Mouse (Mus musculus) heart, embryonic 16.5 days (tissue): ENCODE measurements around the gene D630045J12Rik. TPM values are rescaled to one million over a fixed set of nuclear protein-coding genes. Genes with fewer than 3 reads are reported as not detected.

Experiments
- ATAC-seq: fragments of 200-750 bp; cut with Nextera tagmentation; replicated peaks from 2 replicates; pipeline ENCODE4 v1.8.0; 2017; ENCODE audit warnings: moderate number of reproducible peaks; ENCODE audit not compliant: insufficient read depth, low FRiP score; ENCODE audit errors: extremely low read depth
- H3K27ac ChIP-seq: fragments of 300-500 bp; sonication (generic); 2 replicates; pipeline ENCODE4 v1.5.1; 2014; ENCODE audit warnings: mild to moderate bottlenecking, low read length, control low read depth, moderate library complexity
- H3K27me3 ChIP-seq: fragments of 300-500 bp; sonication (generic); 2 replicates; pipeline ENCODE4 v1.6.1; 2014; ENCODE audit warnings: low read length, mixed read lengths; ENCODE audit not compliant: control insufficient read depth, insufficient read depth
- H3K36me3 ChIP-seq: fragments of 300-500 bp; sonication (generic); 2 replicates; pipeline ENCODE4 v1.6.1; 2014; ENCODE audit not compliant: control insufficient read depth, insufficient read depth
- H3K4me1 ChIP-seq: fragments of 300-500 bp; sonication (generic); 2 replicates; pipeline ENCODE4 v1.6.1; 2014; ENCODE audit warnings: low read length, mixed read lengths; ENCODE audit not compliant: control insufficient read depth, insufficient read depth
- H3K4me2 ChIP-seq: fragments of 300-500 bp; sonication (generic); 2 replicates; pipeline ENCODE4 v1.6.1; 2014; ENCODE audit warnings: low read depth, mild to moderate bottlenecking, control low read depth, low read length
- H3K4me3 ChIP-seq: fragments of 300-500 bp; sonication (generic); 2 replicates; pipeline ENCODE4 v1.5.1; 2014; ENCODE audit warnings: mild to moderate bottlenecking, control low read depth, low read length
- H3K9ac ChIP-seq: fragments of 300-500 bp; sonication (generic); 2 replicates; pipeline ENCODE4 v1.6.1; 2014; ENCODE audit warnings: low read length, control low read depth
- H3K9me3 ChIP-seq: fragments of 300-500 bp; sonication (generic); replicated peaks from 2 replicates; pipeline ENCODE4 v1.6.1; 2016; ENCODE audit warnings: low read length; ENCODE audit not compliant: control insufficient read depth
- WGBS: fragments of 180-500 bp; shearing (Covaris S2); extraction: QIAGEN DNeasy Blood & Tissue Kit; methylation state at CpG from one replicate; pipeline ENCODE4 v1.1.7; 2014; 5-methylcytosine and 5-hydroxymethylcytosine counted together
- polyA plus RNA-seq: library from polyadenylated mRNA; unstranded; fragments of >200 nt; fragmentation: Nextera tagmentation; extraction: Ambion mirVana; gene quantifications from 2 replicates; pipeline ENCODE4 v1.2.1, GENCODE M21; 2015

Gene D630045J12Rik
- polyA plus RNA-seq, 1 experiment from 2014 or later, result 1.3 TPM

DNA sequence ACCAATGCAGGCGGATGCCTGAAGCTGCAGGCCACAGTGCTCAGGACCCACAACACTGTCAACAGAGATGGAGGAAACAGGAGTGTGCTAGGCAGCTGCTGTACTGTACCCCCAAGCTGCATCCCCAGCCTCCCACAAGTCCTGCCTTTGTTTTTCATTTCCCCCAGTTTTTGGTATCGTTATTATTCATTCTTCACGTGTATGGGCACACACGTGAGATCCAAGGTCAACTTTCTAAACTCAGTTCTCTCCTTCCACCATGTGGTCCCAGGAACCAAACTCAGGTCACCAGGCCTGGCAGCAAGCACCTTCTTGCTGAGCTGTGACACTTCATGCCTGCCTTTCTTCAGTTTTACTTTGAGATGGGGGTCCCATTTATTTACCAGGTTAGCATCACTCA, 6.4 kb downstream of the D630045J12Rik start:
- Histone ChIP-seq H3K9me3 (no peaks in the 10 kb centered on the region), H3K4me1 (peaks cover 8% of the 10 kb centered on the region), H3K27ac (no peak overlapping the region), H3K4me3 (no peak overlapping the region), H3K36me3 (no peaks in the 10 kb centered on the region), H3K9ac (no peak overlapping the region), H3K4me2 (no peak overlapping the region), H3K27me3 (no peaks in the 10 kb centered on the region)
- 79% methylated on average over 4 of the region's 4 CpGs for WGBS
- ATAC-seq, result no peak

DNA sequence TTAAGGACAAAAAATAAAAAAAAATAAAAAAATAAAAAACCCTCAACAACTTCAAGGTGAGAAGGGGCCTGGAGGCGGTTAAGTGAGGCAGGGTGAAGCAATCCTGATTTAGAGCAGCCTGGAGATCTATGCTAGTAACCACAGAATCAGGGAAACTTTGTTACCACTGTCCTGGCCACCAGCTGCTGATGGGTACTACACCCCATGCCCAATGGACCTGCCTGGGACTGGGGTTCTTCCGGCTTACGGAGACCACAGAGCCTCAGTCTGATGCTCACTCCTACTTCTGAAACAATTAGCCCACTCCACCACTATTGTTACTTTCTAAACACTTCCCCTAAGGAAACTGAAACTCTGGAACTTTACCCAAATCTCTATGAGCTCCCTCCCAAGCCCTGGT, 9.0 kb downstream of the D630045J12Rik start:
- Histone ChIP-seq H3K4me2 (no peak overlapping the region), H3K36me3 (no peaks in the 10 kb centered on the region), H3K9me3 (no peaks in the 10 kb centered on the region), H3K4me1 (peaks cover 9% of the 10 kb centered on the region), H3K9ac (no peak overlapping the region), H3K27me3 (no peaks in the 10 kb centered on the region), H3K27ac (no peak overlapping the region), H3K4me3 (no peak overlapping the region)
- 82% methylated on average over 3 of the region's 3 CpGs for WGBS
- ATAC-seq, result no peak

DNA sequence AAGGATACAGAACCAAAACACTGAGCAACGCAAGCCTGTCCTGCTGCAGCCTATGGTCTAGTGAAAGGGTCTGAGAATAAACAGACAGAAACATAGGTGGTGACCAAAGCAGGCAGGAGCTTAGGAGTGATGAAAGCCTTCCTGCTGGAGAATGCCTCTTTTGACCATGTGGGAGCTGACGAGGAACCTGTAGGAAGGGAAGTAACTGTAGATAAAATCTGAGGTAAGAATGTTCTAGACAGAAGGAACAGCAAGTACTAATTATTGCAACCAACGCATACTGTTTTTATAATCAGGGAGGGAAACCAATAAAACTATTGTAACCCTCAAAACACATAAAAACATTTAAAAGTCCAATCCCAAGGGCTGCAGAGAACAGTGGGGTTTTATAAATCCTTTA, 9.6 kb downstream of the D630045J12Rik start:
- H3K9me3 ChIP-seq, result no peaks in the 10 kb centered on the region
- H3K9ac ChIP-seq, result no peak overlapping the region
- no peak overlapping the region for H3K4me3 ChIP-seq
- no peaks in the 10 kb centered on the region for H3K27me3 ChIP-seq
- peaks cover 9% of the 10 kb centered on the region for H3K4me1 ChIP-seq
- H3K4me2 ChIP-seq, result no peak overlapping the region
- H3K36me3 ChIP-seq, result no peaks in the 10 kb centered on the region
- H3K27ac ChIP-seq, result no peak overlapping the region
- no peak for ATAC-seq
- 49% methylated on average over 3 of the region's 3 CpGs for WGBS

DNA sequence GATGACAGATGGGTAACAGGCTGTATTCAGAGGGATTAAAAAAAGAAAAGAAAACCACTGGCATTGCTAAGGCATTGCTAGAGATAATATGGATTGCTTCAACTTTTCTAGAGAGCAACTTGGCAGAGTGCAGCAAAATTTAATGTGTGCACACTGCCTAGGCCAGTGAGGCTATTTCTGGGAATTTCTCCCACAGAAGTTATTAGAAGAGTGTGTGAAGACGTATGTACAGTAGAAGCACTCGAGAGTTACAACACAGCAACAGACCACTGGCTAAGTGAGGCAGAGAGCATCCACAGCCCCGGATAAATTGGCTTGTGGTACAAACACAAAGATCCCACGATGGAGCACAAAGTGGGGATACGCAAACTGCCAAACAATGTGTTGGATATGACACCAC, 11.0 kb downstream of the D630045J12Rik start:
- Histone ChIP-seq H3K36me3 (no peaks in the 10 kb centered on the region), H3K9me3 (0 out of 2 replicates have a peak, but pooled peaks cover under 1% of the 10 kb centered on the region), H3K27ac (no peak overlapping the region), H3K27me3 (no peaks in the 10 kb centered on the region), H3K4me3 (no peak overlapping the region), H3K4me1 (peaks cover 9% of the 10 kb centered on the region), H3K4me2 (no peak overlapping the region), H3K9ac (no peak overlapping the region)
- WGBS, result 66% methylated on average over 5 of the region's 5 CpGs
- ATAC-seq, result no peak

DNA sequence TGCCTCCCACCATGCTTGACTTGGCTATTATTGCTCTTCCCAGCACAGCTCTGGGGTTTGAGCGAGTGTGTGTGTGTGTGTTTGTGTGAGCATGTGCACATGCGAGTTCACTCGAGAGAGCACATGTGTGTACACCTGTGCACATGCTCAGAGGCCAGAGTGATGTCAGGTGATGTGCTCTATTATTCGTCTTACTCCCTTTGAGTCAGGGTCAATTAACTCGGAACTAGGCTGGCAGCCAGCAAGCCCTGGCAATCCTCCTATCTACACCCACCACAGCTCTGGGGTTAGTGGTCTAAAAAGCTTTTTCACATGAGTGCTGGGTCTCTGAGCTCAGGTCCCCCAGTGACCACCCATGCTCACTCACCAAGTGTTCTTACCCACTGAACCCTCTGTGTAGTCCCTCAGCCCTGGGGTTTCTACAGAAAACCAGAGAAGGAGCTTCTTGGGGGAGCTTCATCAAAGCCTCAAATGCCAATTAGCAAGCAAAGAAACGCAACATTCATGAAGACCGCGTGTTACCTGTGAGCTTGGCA, 11.4 kb downstream of the D630045J12Rik start:
- Histone ChIP-seq H3K36me3 (no peaks in the 10 kb centered on the region), H3K27me3 (no peaks in the 10 kb centered on the region), H3K4me3 (no peak overlapping the region), H3K27ac (no peak overlapping the region), H3K4me2 (no peak overlapping the region), H3K4me1 (peaks cover 9% of the 10 kb centered on the region), H3K9me3 (0 out of 2 replicates have a peak, but pooled peaks cover 2% of the 10 kb centered on the region), H3K9ac (no peak overlapping the region)
- no peak; the same call in 1 of the 2 replicates for ATAC-seq
- WGBS, result 70% methylated on average over 8 of the region's 8 CpGs

DNA sequence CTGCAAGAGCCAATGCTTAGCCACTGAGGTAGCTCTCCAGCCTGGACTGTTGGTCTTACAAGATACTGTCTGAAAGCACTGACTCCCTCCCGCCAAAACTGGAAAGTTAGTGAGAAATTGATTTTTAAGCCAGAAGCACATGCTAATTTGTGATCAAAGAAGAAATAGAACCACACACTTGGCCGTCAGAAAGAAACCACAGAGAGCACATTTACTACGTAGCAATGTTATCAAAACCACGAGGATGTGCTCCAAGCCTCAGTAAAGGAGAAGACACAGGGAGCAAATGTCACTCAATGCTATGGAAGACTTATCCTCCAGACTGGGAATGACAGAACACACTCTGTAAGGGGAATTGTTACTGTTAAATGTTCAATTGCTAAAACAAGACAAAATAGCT, 12.3 kb downstream of the D630045J12Rik start:
- Histone ChIP-seq H3K4me1 (peaks cover 9% of the 10 kb centered on the region), H3K4me3 (no peak overlapping the region), H3K4me2 (no peak overlapping the region), H3K27ac (no peak overlapping the region), H3K9ac (no peak overlapping the region), H3K36me3 (no peaks in the 10 kb centered on the region), H3K27me3 (no peaks in the 10 kb centered on the region), H3K9me3 (0 out of 2 replicates have a peak, but pooled peaks cover 2% of the 10 kb centered on the region)
- ATAC-seq, result no peak
- WGBS, result 74% methylated on average over 4 of the region's 4 CpGs

DNA sequence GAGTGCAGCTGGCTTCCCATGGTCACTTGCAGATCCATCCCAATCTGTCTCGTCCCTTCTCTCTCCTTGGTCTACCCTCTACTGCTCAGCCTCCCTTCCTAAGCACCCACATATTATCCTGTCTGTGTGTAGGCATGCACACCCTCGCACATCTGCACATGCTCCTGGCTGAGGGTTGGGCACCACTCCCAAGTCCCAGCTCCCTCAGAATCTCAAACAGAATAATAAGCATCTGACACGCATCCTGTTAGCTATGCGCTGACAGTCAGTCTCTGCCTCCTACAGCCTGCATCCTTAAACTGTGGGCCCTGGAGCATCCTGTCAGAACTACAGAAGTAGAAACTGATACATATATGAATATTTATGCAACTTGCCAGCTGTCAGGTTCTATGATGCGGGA, 13.2 kb downstream of the D630045J12Rik start:
- no peak for ATAC-seq
- Histone ChIP-seq H3K9ac (no peak overlapping the region), H3K4me3 (no peak overlapping the region), H3K4me2 (no peak overlapping the region), H3K36me3 (no peaks in the 10 kb centered on the region), H3K27me3 (no peaks in the 10 kb centered on the region), H3K9me3 (0 out of 2 replicates have a peak, but pooled peaks cover 2% of the 10 kb centered on the region), H3K4me1 (peaks cover 9% of the 10 kb centered on the region), H3K27ac (no peak overlapping the region)
- WGBS, result 75% methylated on average over 5 of the region's 5 CpGs

DNA sequence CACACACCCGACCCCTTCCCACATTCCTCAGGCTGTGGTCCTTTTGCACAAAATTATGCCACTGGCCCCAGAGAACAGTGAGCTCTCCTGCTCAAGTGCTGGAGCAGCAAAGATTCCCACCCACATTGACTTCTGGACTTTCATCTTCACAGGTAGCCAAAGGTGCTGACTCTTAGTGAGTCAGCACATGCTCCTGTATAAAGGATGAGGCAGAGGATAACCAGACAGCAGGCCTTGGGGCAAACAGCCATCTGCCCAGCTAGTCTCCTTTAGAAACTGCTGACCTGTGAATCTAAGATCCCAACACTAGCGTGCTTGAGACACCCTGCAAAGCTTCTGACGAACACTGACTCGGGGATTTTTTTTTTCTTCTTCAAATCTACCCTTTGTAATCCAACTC, 15.4 kb downstream of the D630045J12Rik start:
- no peak overlapping the region for H3K4me2 ChIP-seq
- no peak overlapping the region for H3K27ac ChIP-seq
- no peaks in the 10 kb centered on the region for H3K27me3 ChIP-seq
- WGBS, result 77% methylated on average over 4 of the region's 4 CpGs
- no peak overlapping the region for H3K4me3 ChIP-seq
- no peak overlapping the region for H3K9ac ChIP-seq
- ATAC-seq, result no peak
- H3K36me3 ChIP-seq, result no peaks in the 10 kb centered on the region
- 0 out of 2 replicates have a peak, but pooled peaks cover 2% of the 10 kb centered on the region for H3K9me3 ChIP-seq
- peaks cover 9% of the 10 kb centered on the region for H3K4me1 ChIP-seq

DNA sequence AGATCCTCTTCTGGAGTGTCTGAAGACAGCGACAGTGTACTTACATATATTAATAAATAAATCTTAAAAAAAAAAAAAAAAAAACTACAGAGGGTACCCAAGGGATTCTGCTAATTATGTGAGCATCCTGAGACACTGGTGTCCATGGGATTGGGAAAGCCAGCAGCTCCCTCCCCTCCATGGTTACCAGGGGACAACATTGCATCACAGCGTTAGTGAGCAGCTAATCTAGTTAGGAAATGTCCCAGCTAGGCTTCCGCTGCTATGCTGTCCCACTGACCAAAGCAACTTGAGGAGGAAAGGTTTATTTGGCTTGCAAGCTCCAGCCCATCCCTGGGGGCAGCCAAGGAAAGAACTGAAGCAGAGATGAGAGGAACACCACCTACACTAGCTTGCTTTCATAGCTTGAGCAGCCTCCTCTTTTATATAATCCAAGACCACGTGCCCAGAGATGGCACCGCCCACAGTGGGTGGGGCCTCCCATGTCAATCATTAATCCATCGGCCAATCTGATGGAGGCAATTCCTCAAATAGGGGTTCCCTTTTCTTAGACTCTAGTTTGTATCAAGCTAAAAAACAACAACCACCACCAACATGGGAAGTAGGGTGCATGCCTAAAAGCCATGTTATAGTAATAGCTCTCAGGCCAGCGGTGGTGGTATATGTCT, 17.7 kb downstream of the D630045J12Rik start:
- H3K9ac ChIP-seq, result no peak overlapping the region
- ATAC-seq, result no peak
- no peaks in the 10 kb centered on the region for H3K27me3 ChIP-seq
- WGBS, result 77% methylated on average over 7 of the region's 7 CpGs
- no peak overlapping the region for H3K27ac ChIP-seq
- peaks cover 3% of the 10 kb centered on the region; the same call in 1 of the 2 replicates for H3K4me1 ChIP-seq
- no peak overlapping the region for H3K4me3 ChIP-seq
- H3K36me3 ChIP-seq, result no peaks in the 10 kb centered on the region
- H3K4me2 ChIP-seq, result no peak overlapping the region
- 0 out of 2 replicates have a peak, but pooled peaks cover 2% of the 10 kb centered on the region for H3K9me3 ChIP-seq
